Mouse (Mus musculus) MEL (cell line): Measurements from ENCODE around the gene Styk1.

ENCODE experiments used
- CHD1 ChIP-seq: IDR thresholded peaks from 2 replicates; pipeline ENCODE4 v1.6.1; 2012; ENCODE audit warnings: low read depth, mild to moderate bottlenecking, inconsistent platforms, low read length, improper control_type of control experiment
- CHD2 ChIP-seq: IDR thresholded peaks from 2 replicates; pipeline ENCODE4 v1.6.1; 2011; ENCODE audit warnings: low read length, improper control_type of control experiment
- CTCF ChIP-seq, 3 experiments: IDR thresholded peaks in 2 of 3; conservative IDR thresholded peaks in 1 of 3; 2 replicates each; pipeline ENCODE4 v1.5.1; 2011 to 2012; ENCODE audit warnings: low read length in 3 of 3, low read depth in 2 of 3, mild to moderate bottlenecking in 2 of 3, improper control_type of control experiment in 1 of 3, inconsistent platforms in 1 of 3, mixed read lengths in 1 of 3, moderate library complexity in 1 of 3; ENCODE audit not compliant: control insufficient read depth in 1 of 3, insufficient read depth in 1 of 3, poor library complexity in 1 of 3, severe bottlenecking in 1 of 3
- ELF1 ChIP-seq: IDR thresholded peaks from 2 replicates; pipeline ENCODE4 v1.6.1; 2014; ENCODE audit warnings: low read depth, mild to moderate bottlenecking, inconsistent platforms, low read length, improper control_type of control experiment, moderate library complexity
- EP300 ChIP-seq, 2 experiments: IDR thresholded peaks; 2 replicates each; pipeline ENCODE4 v1.6.1; 2011; ENCODE audit warnings: improper control_type of control experiment in 2 of 2, low read length in 2 of 2, low read depth in 1 of 2, mild to moderate bottlenecking in 1 of 2
- GATA1 ChIP-seq: IDR thresholded peaks from 2 replicates; pipeline ENCODE4 v1.6.1; 2011; ENCODE audit warnings: low read depth, low read length, improper control_type of control experiment
- KAT2A ChIP-seq: conservative IDR thresholded peaks from 2 replicates; pipeline ENCODE4 v1.6.1; 2012; ENCODE audit warnings: low read depth, low read length, improper control_type of control experiment, inconsistent platforms
- MAFK ChIP-seq: IDR thresholded peaks from 2 replicates; pipeline ENCODE4 v1.6.1; 2011; ENCODE audit warnings: low read depth, mild to moderate bottlenecking, low read length, improper control_type of control experiment, borderline replicate concordance
- MEF2A ChIP-seq: IDR thresholded peaks from 2 replicates; pipeline ENCODE4 v1.6.1; 2014; ENCODE audit warnings: low read depth, mild to moderate bottlenecking, inconsistent platforms, low read length, improper control_type of control experiment; ENCODE audit not compliant: poor library complexity, insufficient replicate concordance, severe bottlenecking; ENCODE audit errors: extremely low read depth
- POLR2A ChIP-seq, 2 experiments: IDR thresholded peaks; 2 replicates each; pipeline ENCODE4 v1.6.1; 2011 to 2012; ENCODE audit warnings: low read length in 2 of 2, mild to moderate bottlenecking in 2 of 2, control low read depth in 1 of 2, improper control_type of control experiment in 1 of 2, low read depth in 1 of 2, moderate library complexity in 1 of 2; ENCODE audit not compliant: control insufficient read depth in 1 of 2, insufficient read depth in 1 of 2, poor library complexity in 1 of 2
- TAL1 ChIP-seq: IDR thresholded peaks from 2 replicates; pipeline ENCODE4 v1.6.1; 2012; ENCODE audit warnings: mild to moderate bottlenecking, inconsistent platforms, low read length, moderate library complexity, mixed read lengths
- ZMIZ1 ChIP-seq: IDR thresholded peaks from 2 replicates; pipeline ENCODE4 v1.6.1; 2012; ENCODE audit warnings: low read depth, mild to moderate bottlenecking, inconsistent platforms, low read length, improper control_type of control experiment, moderate library complexity
- ZNF384 ChIP-seq: IDR thresholded peaks from 2 replicates; pipeline ENCODE4 v1.6.1; 2012; ENCODE audit warnings: low read depth, mild to moderate bottlenecking, inconsistent platforms, low read length, improper control_type of control experiment

GRCm38 (mm10) chr6:131364353-131364752, 11.0 kb upstream of the Styk1 start:
- TF ChIP-seq CHD1 = no peak
- TF ChIP-seq EP300 (IDR thresholded peaks at IDR 0.05; ENCODE audit: low read depth in 1 of 2, low read length in 2 of 2) = peak; percentile 74 to 82
- no peak for TF ChIP-seq CTCF (IDR thresholded peaks at IDR 0.05 in 2 of 3, conservative IDR thresholded peaks at IDR 0.05 in 1 of 3; ENCODE audit: control insufficient read depth in 1 of 3, insufficient read depth in 1 of 3, low read depth in 2 of 3, low read length in 3 of 3, poor library complexity in 1 of 3, severe bottlenecking in 1 of 3)
- TF ChIP-seq MEF2A = no peak
- no peak for TF ChIP-seq POLR2A (IDR thresholded peaks at IDR 0.05; ENCODE audit: control insufficient read depth in 1 of 2, insufficient read depth in 1 of 2, low read depth in 1 of 2, low read length in 2 of 2, poor library complexity in 1 of 2)
- TF ChIP-seq ZNF384 = no peak
- TF ChIP-seq CHD2 = no peak
- TF ChIP-seq GATA1 = peak; percentile 72
- peak; percentile 62 for TF ChIP-seq TAL1
- no peak for TF ChIP-seq ELF1
- TF ChIP-seq ZMIZ1 = no peak
- no peak for TF ChIP-seq KAT2A
- TF ChIP-seq MAFK = no peak
